Mouse (Mus musculus): ENCODE measurements around the gene Tbx15. TPM values are rescaled to one million over a fixed set of nuclear protein-coding genes. Genes with fewer than 3 reads are reported as not detected.

Gene Tbx15
- total RNA-seq, 4 experiments from 2014 or later = 147 to 173 (median 156) TPM

- no peak for DNase-seq (ENCODE audit: low spot score in 2 of 2)
Observed at GRCm38 (mm10) chr3:99266752-99267303, 26.6 kb downstream of the Tbx15 start.

GRCm38 (mm10) chr3:99277973-99278580 is 37.9 kb downstream of the Tbx15 start:
- no peak for DNase-seq (ENCODE audit: low spot score in 2 of 2)

GRCm38 (mm10) chr3:99279718-99280117 is 39.5 kb downstream of the Tbx15 start:
- no peak for DNase-seq (ENCODE audit: low spot score in 2 of 2)

GRCm38 (mm10) chr3:99281453-99281852 is 41.3 kb downstream of the Tbx15 start:
- DNase-seq (ENCODE audit: low spot score in 2 of 2) = no peak

- DNase-seq (ENCODE audit: low spot score in 2 of 2) = no peak
Observed at GRCm38 (mm10) chr3:99288302-99288701, 48.1 kb downstream of the Tbx15 start.

GRCm38 (mm10) chr3:99290064-99290702 is 50.0 kb downstream of the Tbx15 start:
- peak; percentile 78 to 85 for DNase-seq (ENCODE audit: low spot score in 2 of 2)

- DNase-seq (ENCODE audit: low spot score in 2 of 2) = no peak
Observed at GRCm38 (mm10) chr3:99290878-99291277, 50.7 kb downstream of the Tbx15 start.

GRCm38 (mm10) chr3:99291386-99291785 is 51.2 kb downstream of the Tbx15 start:
- DNase-seq (ENCODE audit: low spot score in 2 of 2) = no peak

GRCm38 (mm10) chr3:99292531-99292931 is 52.4 kb downstream of the Tbx15 start:
- peak; percentile 44 to 65 for DNase-seq (ENCODE audit: low spot score in 2 of 2)

- DNase-seq (ENCODE audit: low spot score in 2 of 2) = peak; percentile 75 to 88
Observed at GRCm38 (mm10) chr3:99294209-99294608, 54.0 kb downstream of the Tbx15 start.

- DNase-seq (ENCODE audit: low spot score in 2 of 2) = no peak
Observed at GRCm38 (mm10) chr3:99295301-99295700, 55.1 kb downstream of the Tbx15 start.

- DNase-seq (ENCODE audit: low spot score in 2 of 2) = peak; percentile 56 to 81
Observed at GRCm38 (mm10) chr3:99296186-99296585, 56.0 kb downstream of the Tbx15 start.

GRCm38 (mm10) chr3:99300846-99301245 is 60.7 kb downstream of the Tbx15 start:
- no peak for DNase-seq (ENCODE audit: low spot score in 2 of 2)

GRCm38 (mm10) chr3:99310877-99311276 is 70.7 kb downstream of the Tbx15 start:
- DNase-seq (ENCODE audit: low spot score in 2 of 2) = no peak

GRCm38 (mm10) chr3:99311943-99312635 is 71.9 kb downstream of the Tbx15 start:
- DNase-seq (ENCODE audit: low spot score in 2 of 2) = no peak

GRCm38 (mm10) chr3:99322345-99322744 is 82.2 kb downstream of the Tbx15 start:
- DNase-seq (ENCODE audit: low spot score in 2 of 2) = no peak

- DNase-seq (ENCODE audit: low spot score in 2 of 2) = no peak
Observed at GRCm38 (mm10) chr3:99329316-99329715, 89.1 kb downstream of the Tbx15 start.

- DNase-seq (ENCODE audit: low spot score in 2 of 2) = no peak
Observed at GRCm38 (mm10) chr3:99331086-99331485, 90.9 kb downstream of the Tbx15 start.

- DNase-seq (ENCODE audit: low spot score in 2 of 2) = no peak
Observed at GRCm38 (mm10) chr3:99336866-99337265, 96.7 kb downstream of the Tbx15 start.

- peak; percentile 43 to 47 for DNase-seq (ENCODE audit: low spot score in 2 of 2)
Observed at GRCm38 (mm10) chr3:99338756-99339155, 98.6 kb downstream of the Tbx15 start.

GRCm38 (mm10) chr3:99340021-99340420 is 99.8 kb downstream of the Tbx15 start:
- no peak for DNase-seq (ENCODE audit: low spot score in 2 of 2)

- DNase-seq (ENCODE audit: low spot score in 2 of 2) = peak in 1 of 2 experiments; percentile 20
Observed at GRCm38 (mm10) chr3:99379616-99380250, 139.6 kb downstream of the Tbx15 start.
